Mouse (Mus musculus) liver, embryonic 15.5 days (tissue): ENCODE results near the gene RPS10-NUDT3. TPM values are rescaled to one million over a fixed set of nuclear protein-coding genes. Genes with fewer than 3 reads are reported as not detected.

Experiments used
- ATAC-seq: fragments of 200-750 bp; cut with Nextera tagmentation; 2 replicates; pipeline ENCODE4 v1.8.0; 2017; ENCODE audit warnings: moderate number of reproducible peaks, mild to moderate bottlenecking, moderate library complexity; ENCODE audit not compliant: insufficient read depth
- H3K27ac ChIP-seq: fragments of 300-500 bp; sonication (generic); replicated peaks from 2 replicates; pipeline ENCODE4 v1.5.1; 2015; ENCODE audit warnings: mild to moderate bottlenecking, inconsistent platforms
- H3K27me3 ChIP-seq: fragments of 300-500 bp; sonication (generic); 2 replicates; pipeline ENCODE4 v1.6.1; 2015; ENCODE audit warnings: mild to moderate bottlenecking, inconsistent platforms
- H3K36me3 ChIP-seq: fragments of 300-500 bp; sonication (generic); replicated peaks from 2 replicates; pipeline ENCODE4 v1.6.1; 2015; ENCODE audit warnings: moderate library complexity, mild to moderate bottlenecking, inconsistent platforms
- H3K4me1 ChIP-seq: fragments of 300-500 bp; sonication (generic); replicated peaks from 2 replicates; pipeline ENCODE4 v1.6.1; 2015; ENCODE audit warnings: inconsistent platforms
- H3K4me2 ChIP-seq: fragments of 300-500 bp; sonication (generic); 2 replicates; pipeline ENCODE4 v1.6.1; 2015; ENCODE audit warnings: moderate library complexity, mild to moderate bottlenecking, inconsistent platforms
- H3K4me3 ChIP-seq: fragments of 300-500 bp; sonication (generic); replicated peaks from 2 replicates; pipeline ENCODE4 v1.5.1; 2015; ENCODE audit warnings: mild to moderate bottlenecking, inconsistent platforms
- H3K9ac ChIP-seq: fragments of 300-500 bp; sonication (generic); 2 replicates; pipeline ENCODE4 v1.6.1; 2015; ENCODE audit warnings: moderate library complexity, mild to moderate bottlenecking, inconsistent platforms
- H3K9me3 ChIP-seq: fragments of 300-500 bp; sonication (generic); replicated peaks from 2 replicates; pipeline ENCODE4 v1.6.1; 2016; ENCODE audit warnings: inconsistent platforms
- WGBS: fragments of 180-500 bp; shearing (Covaris S2); methylation state at CpG from one replicate; pipeline ENCODE4 v1.1.7; 2015; ENCODE audit warnings: mixed read lengths; ENCODE audit not compliant: insufficient replicate concordance; 5-methylcytosine and 5-hydroxymethylcytosine counted together
- polyA plus RNA-seq: library from polyadenylated mRNA; unstranded; fragments of >200 nt; fragmentation: Nextera tagmentation; extraction: Ambion mirVana; gene quantifications from 2 replicates; pipeline ENCODE4 v1.2.1, GENCODE M21; 2015

RPS10-NUDT3 gene
- polyA plus RNA-seq, 1 experiment from 2014 or later: not detected

DNA sequence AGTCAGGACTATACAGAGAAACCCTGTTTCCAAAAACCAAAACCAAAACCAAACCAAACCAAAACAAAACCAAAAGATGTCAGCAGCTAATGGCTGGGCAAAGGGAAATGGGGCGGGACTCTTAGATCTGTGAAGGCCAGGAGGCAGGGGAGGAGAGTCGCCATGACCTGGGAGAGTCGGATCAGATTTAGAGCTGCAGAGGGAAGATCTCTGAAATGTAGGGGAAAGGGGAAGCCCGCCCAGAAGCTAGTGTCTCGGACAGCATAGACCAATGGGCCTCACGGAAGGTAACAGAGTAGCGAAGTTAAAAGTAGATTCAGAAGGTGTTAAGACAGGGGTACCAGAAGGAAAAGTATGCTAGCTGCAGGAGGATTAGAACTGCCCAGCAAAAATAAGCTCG lies 63.7 kb downstream of the RPS10-NUDT3 start:
- Histone ChIP-seq H3K9me3 (no peaks in the 10 kb centered on the region), H3K36me3 (no peaks in the 10 kb centered on the region), H3K27ac (no peak overlapping the region), H3K4me1 (peaks cover 54% of the 10 kb centered on the region), H3K4me2 (no peak overlapping the region), H3K9ac (no peak overlapping the region), H3K27me3 (peaks cover 11% of the 10 kb centered on the region; the same call in 1 of the 2 replicates), H3K4me3 (no peak overlapping the region)
- ATAC-seq: no peak
- 61% methylated on average over 8 of the region's 8 CpGs for WGBS

DNA sequence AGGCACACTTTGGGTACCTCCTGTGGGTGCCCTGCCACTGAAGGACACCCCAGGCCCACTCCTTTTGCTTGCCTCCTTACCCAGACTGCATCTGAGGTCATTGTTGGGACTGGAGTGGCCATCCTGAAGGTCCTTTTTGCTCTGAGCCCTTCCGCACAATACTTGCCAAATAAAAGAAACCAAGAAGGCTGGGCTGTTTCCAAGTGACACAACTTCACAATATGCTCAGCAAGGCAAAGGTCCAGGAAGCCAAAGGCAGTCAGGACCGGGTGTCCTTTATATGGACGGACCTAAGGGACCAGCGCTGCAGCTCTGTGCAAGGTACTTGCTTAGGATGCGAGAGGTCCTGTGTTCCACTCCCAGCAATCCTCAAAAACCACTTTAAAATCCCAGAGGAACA lies 66.8 kb downstream of the RPS10-NUDT3 start:
- no peak overlapping the region for H3K4me3 ChIP-seq
- no peak overlapping the region for H3K27ac ChIP-seq
- no peak overlapping the region for H3K4me2 ChIP-seq
- H3K9ac ChIP-seq: no peak overlapping the region
- H3K27me3 ChIP-seq: peaks cover 11% of the 10 kb centered on the region; the same call in 1 of the 2 replicates
- no peaks in the 10 kb centered on the region for H3K9me3 ChIP-seq
- H3K4me1 ChIP-seq: peaks cover 57% of the 10 kb centered on the region
- 0 out of 2 replicates have a peak, but pooled peaks cover 3% of the 10 kb centered on the region for H3K36me3 ChIP-seq
- no peak for ATAC-seq
- WGBS: 81% methylated on average over 5 of the region's 5 CpGs

DNA sequence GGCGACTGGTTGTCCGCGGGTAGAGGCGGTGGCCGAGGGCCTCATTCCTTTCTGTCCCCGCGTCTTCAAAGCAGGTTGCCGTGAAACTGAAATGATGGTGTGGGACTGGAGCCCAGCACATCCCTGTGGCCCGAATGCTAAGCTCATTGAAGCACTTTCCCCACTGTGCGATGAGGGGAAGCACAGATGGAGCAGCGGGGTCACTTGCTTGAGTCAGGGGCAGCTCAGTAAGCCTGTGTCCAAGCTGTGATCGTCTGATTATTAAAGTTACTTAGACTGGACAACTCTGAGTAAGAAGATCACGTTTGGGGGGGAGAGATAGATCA lies 69.1 kb downstream of the RPS10-NUDT3 start:
- Histone ChIP-seq H3K36me3 (peaks cover 16% of the 10 kb centered on the region), H3K9me3 (no peaks in the 10 kb centered on the region), H3K27ac (no peak overlapping the region), H3K27me3 (peaks cover 11% of the 10 kb centered on the region; the same call in 1 of the 2 replicates), H3K4me3 (peak overlapping the region; percentile 73), H3K4me2 (peak overlapping the region; percentile 97), H3K4me1 (peaks cover 64% of the 10 kb centered on the region), H3K9ac (peak overlapping the region; percentile 42)
- under 1% methylated on average over 13 of the region's 13 CpGs for WGBS
- ATAC-seq: no peak

DNA sequence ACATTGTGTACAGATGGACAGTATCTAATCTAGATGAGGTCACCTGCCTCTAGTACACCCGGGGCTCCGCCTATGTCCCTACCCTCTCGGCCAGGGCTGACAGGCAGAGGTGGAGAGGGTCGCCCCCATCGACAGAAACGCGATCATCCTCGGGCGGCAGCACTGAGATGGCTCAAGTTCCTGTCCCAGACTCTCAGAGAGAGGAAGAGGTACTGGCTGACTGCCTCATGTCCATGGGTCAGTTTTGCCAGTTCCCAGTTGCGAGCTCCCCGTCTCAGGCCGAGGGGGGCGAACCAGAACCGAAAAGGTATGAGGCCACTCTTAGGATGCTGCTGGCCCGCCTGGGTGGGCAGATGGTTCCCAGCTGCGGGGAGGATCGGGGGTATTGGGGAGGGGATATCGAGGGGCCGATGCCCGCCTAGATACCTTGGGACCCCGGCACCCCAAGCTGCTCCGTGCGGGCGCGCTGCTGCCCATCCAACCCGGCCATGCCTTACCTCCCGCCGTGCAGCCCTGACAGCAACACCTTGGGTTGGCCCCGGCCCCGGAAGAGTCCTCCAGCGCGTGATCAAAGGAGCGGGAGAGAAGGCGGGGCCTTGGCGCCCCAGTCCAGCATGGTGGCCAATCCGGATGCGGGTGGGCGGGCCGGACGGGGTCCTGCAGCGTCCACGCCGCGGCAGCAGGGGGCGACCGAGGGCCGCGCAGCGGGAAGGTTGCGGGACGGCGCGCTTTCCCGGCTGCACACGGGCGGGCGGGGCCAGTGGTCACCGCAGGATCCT lies 69.7 kb downstream of the RPS10-NUDT3 start, which contains the start of gene AI413582:
TSS of gene AI413582 (minus strand) at position 594 of the 779 bp plus-strand sequence.
- Histone ChIP-seq H3K27ac (peak within 1 kb of the TSS; percentile 78), H3K27me3 (peaks cover 11% of the 10 kb centered on the region; the same call in 1 of the 2 replicates), H3K9me3 (no peaks in the 10 kb centered on the region), H3K4me2 (peak within 1 kb of the TSS; percentile 97), H3K4me1 (peaks cover 69% of the 10 kb centered on the region), H3K4me3 (peak within 1 kb of the TSS; percentile 73), H3K36me3 (peaks cover 21% of the 10 kb centered on the region), H3K9ac (peak within 1 kb of the TSS; percentile 68)
- under 1% methylated on average over 58 of the region's 58 CpGs for WGBS
- peak; percentile 93 for ATAC-seq

DNA sequence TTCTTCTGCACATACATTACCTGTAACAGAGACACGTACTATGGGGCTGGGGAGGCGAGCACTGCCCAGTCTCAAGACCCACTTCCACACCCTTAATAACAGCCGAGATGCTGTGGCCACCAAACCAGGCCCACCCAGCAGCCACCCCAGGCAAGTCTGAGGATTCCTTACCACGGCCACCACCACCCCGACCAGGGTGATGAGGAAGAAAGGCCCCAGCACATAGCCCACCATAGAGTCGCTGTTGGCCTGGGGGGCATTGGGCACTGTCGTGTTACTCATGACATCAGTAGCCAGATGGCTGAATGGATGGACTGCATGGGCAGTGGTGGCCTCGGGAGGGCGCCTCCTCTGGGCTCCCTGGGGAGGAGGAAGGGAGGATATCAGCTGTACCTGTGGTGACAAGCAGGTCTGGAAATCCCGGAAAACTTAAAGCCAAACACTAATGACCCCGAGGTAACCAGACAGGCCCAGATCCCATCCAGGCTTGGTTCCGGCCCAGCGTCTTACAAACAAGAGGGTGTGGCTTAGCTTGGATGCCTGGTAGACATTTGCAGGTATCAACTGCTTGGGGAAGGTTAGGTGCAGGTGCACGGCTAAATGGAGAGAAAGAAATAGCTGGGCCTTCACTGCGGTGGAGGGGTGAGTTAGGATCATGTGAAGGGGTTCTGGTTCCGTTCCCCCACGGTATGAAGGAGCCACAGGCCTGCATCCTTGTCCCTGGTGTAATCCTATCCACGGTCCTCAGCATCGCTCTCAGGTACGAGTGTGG lies 70.4 kb downstream of the RPS10-NUDT3 start:
- WGBS: 9% methylated on average over 20 of the region's 20 CpGs
- H3K27ac ChIP-seq: peak overlapping the region; percentile 78; the same call in 1 of the 2 replicates
- no peaks in the 10 kb centered on the region for H3K9me3 ChIP-seq
- H3K36me3 ChIP-seq: peaks cover 28% of the 10 kb centered on the region
- peak overlapping the region; percentile 68 for H3K9ac ChIP-seq
- no peak for ATAC-seq
- H3K4me2 ChIP-seq: peak overlapping the region; percentile 97
- peaks cover 11% of the 10 kb centered on the region; the same call in 1 of the 2 replicates for H3K27me3 ChIP-seq
- H3K4me1 ChIP-seq: peaks cover 76% of the 10 kb centered on the region
- H3K4me3 ChIP-seq: peak overlapping the region; percentile 73

DNA sequence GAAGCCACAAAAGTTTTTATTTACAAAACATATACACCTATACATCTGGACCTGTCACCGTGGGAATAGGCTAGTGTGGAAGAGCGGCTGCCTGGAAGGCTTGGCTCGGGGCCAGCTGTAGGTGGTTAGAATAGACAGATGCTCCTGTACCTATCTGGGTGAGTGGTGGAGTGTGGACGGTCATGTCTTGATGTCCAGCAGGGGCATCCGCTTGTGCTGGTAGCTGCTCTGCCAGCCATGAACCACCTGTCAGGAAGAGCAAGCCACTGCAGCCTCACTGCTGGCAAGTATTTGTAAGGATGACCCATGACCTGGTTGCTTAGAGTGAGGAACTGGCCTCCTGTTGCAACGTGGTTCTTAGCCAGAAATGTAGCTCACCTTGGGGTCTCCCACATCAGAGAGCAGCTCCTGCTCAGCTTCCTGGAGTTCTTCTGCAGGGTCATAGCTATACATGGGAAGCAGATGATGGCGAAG lies 71.2 kb downstream of the RPS10-NUDT3 start:
- peaks cover 28% of the 10 kb centered on the region for H3K36me3 ChIP-seq
- peak overlapping the region; percentile 29; the same call in 1 of the 2 replicates for H3K27ac ChIP-seq
- ATAC-seq: no peak
- 51% methylated on average over 7 of the region's 7 CpGs for WGBS
- no peak overlapping the region for H3K9ac ChIP-seq
- H3K4me1 ChIP-seq: peaks cover 80% of the 10 kb centered on the region
- H3K4me2 ChIP-seq: peak overlapping the region; percentile 97; the same call in 1 of the 2 replicates
- H3K9me3 ChIP-seq: no peaks in the 10 kb centered on the region
- H3K4me3 ChIP-seq: no peak overlapping the region
- H3K27me3 ChIP-seq: peaks cover 11% of the 10 kb centered on the region; the same call in 1 of the 2 replicates

DNA sequence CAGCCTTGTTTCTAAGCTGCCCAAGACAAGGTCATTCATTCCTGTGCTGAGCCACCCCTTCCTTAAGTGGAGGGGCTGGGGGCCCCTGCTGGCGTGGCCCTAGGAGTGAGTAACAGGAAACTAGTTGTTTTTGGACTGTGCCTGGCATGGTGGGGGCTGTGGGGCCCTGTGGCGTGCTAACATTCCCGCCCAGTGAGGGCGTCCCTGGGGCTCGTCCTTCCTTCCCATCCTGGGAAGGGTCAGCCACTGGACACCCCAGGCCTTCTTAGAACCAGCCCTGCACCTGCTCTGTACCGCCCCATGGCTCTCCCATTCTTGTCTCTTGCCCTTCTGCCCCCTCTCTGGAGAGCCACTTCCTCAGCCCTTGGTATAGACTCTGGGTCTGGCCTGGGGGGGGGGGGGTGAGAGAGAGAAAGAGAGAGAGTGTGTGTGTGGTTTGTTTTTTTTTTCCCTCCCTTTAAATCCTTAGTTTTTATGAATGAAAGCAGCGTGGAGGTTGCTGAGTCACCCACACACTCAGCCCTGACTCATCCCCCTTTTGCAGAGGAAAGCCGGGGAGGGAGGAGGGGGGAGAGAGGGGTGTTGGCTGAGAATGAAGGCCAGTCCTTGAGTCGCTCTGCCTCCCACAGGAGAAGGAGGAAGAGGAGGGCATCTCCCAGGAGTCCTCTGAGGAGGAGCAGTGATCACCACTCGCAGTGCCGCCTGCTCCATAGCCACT lies 73.1 kb downstream of the RPS10-NUDT3 start:
- peaks cover 28% of the 10 kb centered on the region for H3K36me3 ChIP-seq
- H3K4me1 ChIP-seq: peaks cover 86% of the 10 kb centered on the region
- no peak overlapping the region for H3K4me2 ChIP-seq
- no peak overlapping the region for H3K9ac ChIP-seq
- 0 out of 2 replicates have a peak overlapping the region, but pooled peaks have one; percentile 3 for H3K27ac ChIP-seq
- H3K4me3 ChIP-seq: no peak overlapping the region
- no peaks in the 10 kb centered on the region for H3K9me3 ChIP-seq
- 61% methylated on average over 11 of the region's 11 CpGs for WGBS
- no peak for ATAC-seq
- peaks cover 6% of the 10 kb centered on the region; the same call in 1 of the 2 replicates for H3K27me3 ChIP-seq

DNA sequence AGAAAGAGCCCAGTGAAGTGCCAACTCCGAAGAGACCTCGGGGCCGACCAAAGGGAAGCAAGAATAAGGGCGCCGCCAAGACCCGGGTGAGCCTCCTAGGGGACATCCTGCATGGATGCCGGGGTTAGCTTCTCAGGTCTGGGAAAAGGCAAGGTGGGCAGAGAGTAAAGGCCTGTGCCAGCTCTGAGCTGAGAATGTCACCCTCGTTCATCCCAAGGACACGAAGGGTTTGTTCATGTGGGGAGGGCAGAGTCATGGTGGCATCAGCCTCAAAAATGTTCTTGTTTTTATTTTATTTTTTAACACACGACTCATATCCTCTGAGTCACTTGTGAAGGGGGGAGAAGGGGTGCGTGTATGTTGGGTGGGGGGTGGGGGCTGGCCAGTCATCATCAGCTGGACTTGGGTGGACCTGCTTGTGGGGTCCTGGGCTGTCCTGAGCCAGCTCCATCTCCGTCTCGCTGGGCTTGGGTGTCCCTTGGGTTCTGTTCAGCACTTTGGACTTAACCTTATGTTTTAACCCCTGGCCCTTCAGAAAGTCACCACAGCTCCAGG lies 74.0 kb downstream of the RPS10-NUDT3 start:
- H3K4me2 ChIP-seq: no peak overlapping the region; the same call in 1 of the 2 replicates
- no peaks in the 10 kb centered on the region for H3K9me3 ChIP-seq
- 75% methylated on average over 13 of the region's 13 CpGs for WGBS
- no peak for ATAC-seq
- H3K27ac ChIP-seq: no peak overlapping the region
- peaks cover 85% of the 10 kb centered on the region for H3K4me1 ChIP-seq
- H3K27me3 ChIP-seq: no peaks in the 10 kb centered on the region
- no peak overlapping the region for H3K4me3 ChIP-seq
- H3K9ac ChIP-seq: no peak overlapping the region
- peaks cover 28% of the 10 kb centered on the region for H3K36me3 ChIP-seq

DNA sequence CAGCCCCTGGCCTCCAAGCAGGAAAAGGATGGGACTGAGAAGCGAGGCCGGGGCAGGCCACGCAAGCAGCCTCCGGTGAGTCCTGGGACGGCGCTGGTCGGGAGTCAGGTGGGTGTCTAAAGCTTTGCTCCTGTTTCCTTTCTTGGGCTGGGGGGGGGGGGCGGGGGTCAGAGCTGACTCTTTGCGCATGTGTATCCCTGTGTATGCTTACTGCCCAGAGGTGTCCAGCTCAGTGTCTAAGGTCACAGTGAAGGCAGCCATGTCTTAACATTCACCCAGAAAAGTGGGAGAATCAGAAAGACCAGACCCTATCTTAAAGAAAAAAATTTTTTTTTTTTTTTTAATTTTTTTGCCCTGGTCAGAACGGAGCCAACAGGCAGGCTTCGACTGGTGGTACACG lies 75.4 kb downstream of the RPS10-NUDT3 start:
- Histone ChIP-seq H3K4me3 (0 out of 2 replicates have a peak overlapping the region, but pooled peaks have one; percentile 81), H3K9ac (no peak overlapping the region), H3K36me3 (peaks cover 28% of the 10 kb centered on the region), H3K27me3 (peaks cover 4% of the 10 kb centered on the region; the same call in 1 of the 2 replicates), H3K27ac (no peak overlapping the region), H3K4me2 (peak overlapping the region; percentile 97), H3K9me3 (no peaks in the 10 kb centered on the region), H3K4me1 (peaks cover 87% of the 10 kb centered on the region)
- 41% methylated on average over 12 of the region's 12 CpGs for WGBS
- no peak for ATAC-seq

DNA sequence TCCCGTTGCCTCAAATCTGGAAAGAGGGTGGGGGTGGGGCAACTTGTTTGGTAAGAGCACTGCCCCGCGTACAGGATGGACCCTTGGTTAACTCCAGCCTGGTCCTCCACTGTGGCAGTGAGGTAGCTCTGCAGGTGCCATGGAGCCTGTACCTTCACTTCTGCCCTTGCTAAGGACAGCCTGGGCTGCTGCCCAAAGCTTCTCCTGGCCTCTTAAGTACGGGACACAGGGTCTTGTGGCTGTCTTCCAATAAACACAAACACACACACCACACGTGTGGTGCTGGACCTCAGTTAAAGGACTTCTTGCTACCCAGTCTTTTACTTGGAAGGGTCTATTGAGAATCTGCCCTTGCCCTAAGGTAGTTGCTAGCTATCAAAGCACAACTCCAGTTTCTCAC lies 76.2 kb downstream of the RPS10-NUDT3 start:
- H3K4me2 ChIP-seq: peak overlapping the region; percentile 97
- no peaks in the 10 kb centered on the region for H3K9me3 ChIP-seq
- H3K36me3 ChIP-seq: peaks cover 28% of the 10 kb centered on the region
- peaks cover 87% of the 10 kb centered on the region for H3K4me1 ChIP-seq
- peaks cover 6% of the 10 kb centered on the region; the same call in 1 of the 2 replicates for H3K27me3 ChIP-seq
- no peak overlapping the region for H3K27ac ChIP-seq
- ATAC-seq: no peak
- WGBS: 5% methylated on average over 5 of the region's 5 CpGs
- H3K9ac ChIP-seq: peak overlapping the region; percentile 86; the same call in 1 of the 2 replicates
- peak overlapping the region; percentile 81 for H3K4me3 ChIP-seq
